Mouse (Mus musculus) heart, embryonic 14.5 days (tissue): ENCODE results near the gene Ccdc88b. TPM values are rescaled to one million over a fixed set of nuclear protein-coding genes. Genes with fewer than 3 reads are reported as not detected.

Experiments used
- ATAC-seq: fragments of 200-750 bp; cut with Nextera tagmentation; 2 replicates; pipeline ENCODE4 v1.8.0; 2017; ENCODE audit warnings: low read depth, moderate TSS enrichment; ENCODE audit not compliant: insufficient number of reproducible peaks, insufficient read depth, low FRiP score
- H3K27ac ChIP-seq, 2 experiments: fragments of 200-500 bp in 1 of 2; fragments of 300-500 bp in 1 of 2; sonication (generic) in 1 of 2; replicated peaks in 1 of 2; 2 replicates each; pipeline ENCODE4 v1.5.1; 2012 to 2014; ENCODE audit warnings: low read depth in 2 of 2, low read length in 2 of 2, control low read depth in 1 of 2, mild to moderate bottlenecking in 1 of 2, mixed read lengths in 1 of 2; ENCODE audit not compliant: control insufficient read depth in 1 of 2, insufficient read depth in 1 of 2
- H3K27me3 ChIP-seq: fragments of 300-500 bp; sonication (generic); 2 replicates; pipeline ENCODE4 v1.6.1; 2014; ENCODE audit warnings: mild to moderate bottlenecking, low read length, control low read depth; ENCODE audit not compliant: control insufficient read depth, insufficient read depth
- H3K36me3 ChIP-seq: fragments of 300-500 bp; sonication (generic); 2 replicates; pipeline ENCODE4 v1.6.1; 2014; ENCODE audit warnings: mild to moderate bottlenecking, control low read depth, low read length, mixed read lengths; ENCODE audit not compliant: control insufficient read depth, insufficient read depth
- H3K4me1 ChIP-seq, 2 experiments: fragments of 200-500 bp in 1 of 2; fragments of 300-500 bp in 1 of 2; sonication (generic) in 1 of 2; 2 replicates each; pipeline ENCODE4 v1.6.1; 2012 to 2014; ENCODE audit warnings: low read length in 2 of 2, control low read depth in 1 of 2, mixed read lengths in 1 of 2; ENCODE audit not compliant: control insufficient read depth in 2 of 2, insufficient read depth in 2 of 2
- H3K4me2 ChIP-seq: fragments of 300-500 bp; sonication (generic); 2 replicates; pipeline ENCODE4 v1.6.1; 2014; ENCODE audit warnings: mild to moderate bottlenecking, low read length
- H3K4me3 ChIP-seq, 2 experiments: fragments of 200-500 bp in 1 of 2; fragments of 300-500 bp in 1 of 2; sonication (generic) in 1 of 2; 2 replicates each; pipeline ENCODE4 v1.5.1; 2012 to 2014; ENCODE audit warnings: low read length in 2 of 2, mild to moderate bottlenecking in 2 of 2, control low read depth in 1 of 2, low read depth in 1 of 2, moderate library complexity in 1 of 2; ENCODE audit not compliant: control insufficient read depth in 1 of 2, insufficient read depth in 1 of 2
- H3K9ac ChIP-seq: fragments of 300-500 bp; sonication (generic); 2 replicates; pipeline ENCODE4 v1.6.1; 2014; ENCODE audit warnings: mild to moderate bottlenecking, low read length
- H3K9me3 ChIP-seq: fragments of 300-500 bp; sonication (generic); 2 replicates; pipeline ENCODE4 v1.6.1; 2016; ENCODE audit warnings: low read length, control low read depth; ENCODE audit not compliant: control insufficient read depth
- WGBS: fragments of 180-500 bp; shearing (Covaris S2); extraction: QIAGEN DNeasy Blood & Tissue Kit; methylation state at CpG from one replicate; pipeline ENCODE4 v1.1.7; 2014; 5-methylcytosine and 5-hydroxymethylcytosine counted together
- polyA plus RNA-seq: library from polyadenylated mRNA; unstranded; fragments of >200 nt; fragmentation: Nextera tagmentation; extraction: Ambion mirVana; gene quantifications from 2 replicates; pipeline ENCODE4 v1.2.1, GENCODE M21; 2014

Ccdc88b gene
- polyA plus RNA-seq, 1 experiment from 2014 or later = 0.22 TPM

- Histone ChIP-seq H3K36me3 (no peaks in the 10 kb centered on the region), H3K4me2 (no peak overlapping the region), H3K27ac (no peak overlapping the region), H3K27me3 (peaks cover 17% of the 10 kb centered on the region), H3K4me1 (peaks cover 13 to 15% of the 10 kb centered on the region in 2 experiments; a peak in 3 of 4 replicates), H3K9me3 (no peaks in the 10 kb centered on the region), H3K9ac (no peak overlapping the region), H3K4me3 (no peak overlapping the region)
- ATAC-seq = no peak
- 68% methylated on average over 9 of the region's 9 CpGs for WGBS
Measured at GRCm38 (mm10) chr19:6857391-6858005, 513 bp downstream of the Ccdc88b start.

DNA sequence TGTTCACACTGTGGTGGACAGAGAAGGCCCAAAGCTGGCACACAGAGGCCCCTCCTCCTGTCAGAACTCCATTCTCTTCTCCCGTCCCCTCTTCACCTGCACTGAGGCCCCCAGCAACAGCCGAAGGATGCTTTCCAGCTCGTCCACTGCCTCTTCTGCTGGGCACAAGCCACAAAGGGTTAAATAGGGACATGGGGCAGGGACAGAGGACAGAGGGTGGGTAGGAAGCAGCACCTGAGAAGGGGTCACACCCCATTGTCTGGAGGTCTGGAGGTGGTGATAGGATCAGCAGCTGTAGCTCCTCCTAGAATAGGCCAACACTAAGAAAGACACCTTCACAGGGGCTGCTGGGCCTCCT lies 1.0 kb downstream of the Ccdc88b start:
- H3K9me3 ChIP-seq = no peaks in the 10 kb centered on the region
- no peak overlapping the region for H3K4me3 ChIP-seq
- WGBS = 45% methylated on average over 3 of the region's 3 CpGs
- no peak overlapping the region for H3K27ac ChIP-seq
- peaks cover 13 to 15% of the 10 kb centered on the region in 2 experiments; a peak in 3 of 4 replicates for H3K4me1 ChIP-seq
- H3K4me2 ChIP-seq = no peak overlapping the region
- H3K36me3 ChIP-seq = no peaks in the 10 kb centered on the region
- H3K27me3 ChIP-seq = peaks cover 17% of the 10 kb centered on the region
- no peak overlapping the region for H3K9ac ChIP-seq
- ATAC-seq = no peak

GRCm38 (mm10) chr19:6856281-6857002 lies 1.6 kb downstream of the Ccdc88b start:
- no peak overlapping the region for H3K4me2 ChIP-seq
- no peak for ATAC-seq

GRCm38 (mm10) chr19:6855225-6856031 lies 2.6 kb downstream of the Ccdc88b start:
- H3K4me1 ChIP-seq = peaks cover 13 to 15% of the 10 kb centered on the region in 2 experiments; a peak in 3 of 4 replicates
- peak; percentile 52 for ATAC-seq
- no peaks in the 10 kb centered on the region for H3K9me3 ChIP-seq
- peak overlapping the region; percentile 28 to 44 for H3K4me3 ChIP-seq
- H3K27ac ChIP-seq = no peak overlapping the region
- peak overlapping the region; percentile 67 for H3K4me2 ChIP-seq
- H3K9ac ChIP-seq = peak overlapping the region; percentile 28
- 7% methylated on average over 38 of the region's 38 CpGs for WGBS
- H3K36me3 ChIP-seq = no peaks in the 10 kb centered on the region
- H3K27me3 ChIP-seq = peaks cover 25% of the 10 kb centered on the region

More at GRCm38 (mm10) chr19:6856281-6857002, 1.6 kb downstream of the Ccdc88b start:
- H3K9ac ChIP-seq = no peak overlapping the region
- no peaks in the 10 kb centered on the region for H3K9me3 ChIP-seq
- no peaks in the 10 kb centered on the region for H3K36me3 ChIP-seq
- peaks cover 17% of the 10 kb centered on the region for H3K27me3 ChIP-seq
- H3K4me3 ChIP-seq = no peak overlapping the region
- no peak overlapping the region for H3K27ac ChIP-seq
- H3K4me1 ChIP-seq = peaks cover 13 to 15% of the 10 kb centered on the region in 2 experiments; a peak in 3 of 4 replicates
- WGBS = 44% methylated on average over 12 of the region's 12 CpGs

GRCm38 (mm10) chr19:6854658-6855057 lies 3.4 kb downstream of the Ccdc88b start:
- Histone ChIP-seq H3K4me2 (peak overlapping the region; percentile 67; the same call in 1 of the 2 replicates), H3K27ac (no peak overlapping the region), H3K36me3 (no peaks in the 10 kb centered on the region), H3K27me3 (peaks cover 32% of the 10 kb centered on the region), H3K9ac (no peak overlapping the region), H3K4me1 (peaks cover 13 to 15% of the 10 kb centered on the region in 2 experiments; a peak in 3 of 4 replicates), H3K4me3 (no peak overlapping the region), H3K9me3 (no peaks in the 10 kb centered on the region)
- ATAC-seq = no peak
- 85% methylated on average over 12 of the region's 12 CpGs for WGBS

DNA sequence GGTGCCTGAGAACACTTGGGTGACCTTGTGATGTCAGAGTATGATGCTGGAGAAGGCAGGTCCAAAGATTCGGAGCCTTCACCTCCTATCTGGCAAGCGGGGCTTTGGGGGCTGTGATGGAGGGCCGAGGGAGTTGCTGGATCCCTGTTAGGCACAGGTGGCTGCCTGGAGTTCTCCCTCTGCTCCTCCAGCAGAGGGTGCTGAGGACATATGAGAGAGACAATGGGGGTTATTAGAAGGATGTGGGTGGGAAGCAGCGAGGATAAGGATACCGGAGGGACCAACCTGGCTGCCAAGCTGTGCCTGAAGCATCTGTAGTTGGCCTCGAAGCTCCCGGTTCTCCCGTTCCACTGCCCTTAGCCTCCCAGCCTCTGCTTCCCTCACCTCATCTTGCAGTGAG lies 4.1 kb downstream of the Ccdc88b start:
- no peaks in the 10 kb centered on the region for H3K9me3 ChIP-seq
- no peaks in the 10 kb centered on the region for H3K36me3 ChIP-seq
- WGBS = 67% methylated on average over 8 of the region's 8 CpGs
- no peak for ATAC-seq
- no peak overlapping the region for H3K4me3 ChIP-seq
- peaks cover 13 to 15% of the 10 kb centered on the region in 2 experiments; a peak in 3 of 4 replicates for H3K4me1 ChIP-seq
- H3K9ac ChIP-seq = no peak overlapping the region
- peaks cover 40% of the 10 kb centered on the region for H3K27me3 ChIP-seq
- H3K4me2 ChIP-seq = no peak overlapping the region
- no peak overlapping the region for H3K27ac ChIP-seq
